Mouse (Mus musculus) heart, embryonic 15.5 days (tissue): ENCODE measurements around the gene Hoxa4. TPM values are rescaled to one million over a fixed set of nuclear protein-coding genes. Genes with fewer than 3 reads are reported as not detected.

Source experiments
- ATAC-seq: fragments of 200-750 bp; cut with Nextera tagmentation; replicated peaks from 2 replicates; pipeline ENCODE4 v1.8.0; 2017; ENCODE audit warnings: low read depth, moderate TSS enrichment; ENCODE audit not compliant: insufficient number of reproducible peaks, insufficient read depth, low FRiP score
- H3K27ac ChIP-seq: fragments of 300-500 bp; sonication (generic); 2 replicates; pipeline ENCODE4 v1.5.1; 2015; ENCODE audit warnings: mild to moderate bottlenecking, inconsistent platforms
- H3K27me3 ChIP-seq: fragments of 300-500 bp; sonication (generic); 2 replicates; pipeline ENCODE4 v1.6.1; 2015; ENCODE audit warnings: inconsistent platforms
- H3K36me3 ChIP-seq: fragments of 300-500 bp; sonication (generic); 2 replicates; pipeline ENCODE4 v1.6.1; 2015; ENCODE audit warnings: mild to moderate bottlenecking, inconsistent platforms
- H3K4me1 ChIP-seq: fragments of 300-500 bp; sonication (generic); replicated peaks from 2 replicates; pipeline ENCODE4 v1.6.1; 2015; ENCODE audit warnings: inconsistent platforms
- H3K4me2 ChIP-seq: fragments of 300-500 bp; sonication (generic); 2 replicates; pipeline ENCODE4 v1.6.1; 2015; ENCODE audit warnings: inconsistent platforms, mild to moderate bottlenecking, moderate library complexity
- H3K4me3 ChIP-seq: fragments of 300-500 bp; sonication (generic); 2 replicates; pipeline ENCODE4 v1.5.1; 2015; ENCODE audit warnings: mild to moderate bottlenecking, inconsistent platforms
- H3K9ac ChIP-seq: fragments of 300-500 bp; sonication (generic); 2 replicates; pipeline ENCODE4 v1.6.1; 2015; ENCODE audit warnings: mild to moderate bottlenecking, inconsistent platforms
- H3K9me3 ChIP-seq: fragments of 300-500 bp; sonication (generic); replicated peaks from 2 replicates; pipeline ENCODE4 v1.6.1; 2016; ENCODE audit warnings: inconsistent platforms
- WGBS: fragments of 180-500 bp; shearing (Covaris S2); methylation state at CpG from one replicate; pipeline ENCODE4 v1.1.7; 2015; ENCODE audit warnings: mixed read lengths; 5-methylcytosine and 5-hydroxymethylcytosine counted together
- polyA plus RNA-seq: library from polyadenylated mRNA; unstranded; fragments of >200 nt; fragmentation: Nextera tagmentation; extraction: Ambion mirVana; gene quantifications from 2 replicates; pipeline ENCODE4 v1.2.1, GENCODE M21; 2015

Hoxa4 gene
- polyA plus RNA-seq, 1 experiment from 2014 or later, result 0.43 TPM

- H3K27me3 ChIP-seq, result peaks cover 97% of the 10 kb centered on the region
- H3K9ac ChIP-seq, result no peak overlapping the region
- H3K9me3 ChIP-seq, result no peaks in the 10 kb centered on the region
- H3K4me3 ChIP-seq, result peak overlapping the region; percentile 31; the same call in 1 of the 2 replicates
- WGBS, result 26% methylated on average over 1 of the region's 1 CpGs
- no peaks in the 10 kb centered on the region for H3K36me3 ChIP-seq
- H3K4me2 ChIP-seq, result peak overlapping the region; percentile 47; the same call in 1 of the 2 replicates
- peaks cover 21% of the 10 kb centered on the region for H3K4me1 ChIP-seq
- ATAC-seq, result no peak
- peak overlapping the region; percentile 65; the same call in 1 of the 2 replicates for H3K27ac ChIP-seq
Observed at GRCm38 (mm10) chr6:52167176-52167575, 24.4 kb downstream of the Hoxa4 start.

GRCm38 (mm10) chr6:52166431-52167077 lies 25.0 kb downstream of the Hoxa4 start:
- peak overlapping the region; percentile 31; the same call in 1 of the 2 replicates for H3K4me3 ChIP-seq
- no peak overlapping the region for H3K9ac ChIP-seq
- no peaks in the 10 kb centered on the region for H3K36me3 ChIP-seq
- ATAC-seq, result no peak
- peak overlapping the region; percentile 65; the same call in 1 of the 2 replicates for H3K27ac ChIP-seq
- WGBS, result 18% methylated on average over 4 of the region's 4 CpGs
- H3K9me3 ChIP-seq, result no peaks in the 10 kb centered on the region
- H3K27me3 ChIP-seq, result peaks cover 97% of the 10 kb centered on the region
- peaks cover 20% of the 10 kb centered on the region for H3K4me1 ChIP-seq
- peak overlapping the region; percentile 51; the same call in 1 of the 2 replicates for H3K4me2 ChIP-seq

- peak overlapping the region; percentile 51 for H3K4me2 ChIP-seq
- 3% methylated on average over 28 of the region's 28 CpGs for WGBS
- peak overlapping the region; percentile 29 for H3K4me3 ChIP-seq
- H3K9me3 ChIP-seq, result no peaks in the 10 kb centered on the region
- H3K27me3 ChIP-seq, result peaks cover 96% of the 10 kb centered on the region
- no peak for ATAC-seq
- H3K36me3 ChIP-seq, result no peaks in the 10 kb centered on the region
- peaks cover 20% of the 10 kb centered on the region for H3K4me1 ChIP-seq
- 0 out of 2 replicates have a peak overlapping the region, but pooled peaks have one; percentile 25 for H3K9ac ChIP-seq
- peak overlapping the region; percentile 65 for H3K27ac ChIP-seq
Observed at GRCm38 (mm10) chr6:52165441-52166370, 25.8 kb downstream of the Hoxa4 start.

- Histone ChIP-seq H3K9ac (peak within 1 kb of the TSS; percentile 44; the same call in 1 of the 2 replicates), H3K9me3 (no peaks in the 10 kb centered on the region), H3K27me3 (peaks cover 96% of the 10 kb centered on the region), H3K4me3 (peak within 1 kb of the TSS; percentile 47), H3K4me1 (peaks cover 13% of the 10 kb centered on the region), H3K27ac (peak within 1 kb of the TSS; percentile 68), H3K4me2 (peak within 1 kb of the TSS; percentile 51), H3K36me3 (no peaks in the 10 kb centered on the region)
- no peak for ATAC-seq
- WGBS, result under 1% methylated on average over 25 of the region's 25 CpGs
Observed at GRCm38 (mm10) chr6:52164626-52165440, 26.7 kb downstream of the Hoxa4 start, which contains the start of gene Hoxa2. Gene Hoxa2, minus strand, starts transcription at chr6:52164831.

- Histone ChIP-seq H3K36me3 (no peaks in the 10 kb centered on the region), H3K27me3 (peaks cover 97% of the 10 kb centered on the region), H3K4me3 (peak overlapping the region; percentile 47), H3K9ac (peak overlapping the region; percentile 44; the same call in 1 of the 2 replicates), H3K4me1 (peaks cover 14% of the 10 kb centered on the region), H3K4me2 (peak overlapping the region; percentile 51), H3K27ac (peak overlapping the region; percentile 68), H3K9me3 (no peaks in the 10 kb centered on the region)
- ATAC-seq, result no peak
- 2% methylated on average over 39 of the region's 39 CpGs for WGBS
Observed at GRCm38 (mm10) chr6:52164051-52164625, 27.4 kb downstream of the Hoxa4 start.

GRCm38 (mm10) chr6:52163366-52164031 lies 28.1 kb downstream of the Hoxa4 start:
- Histone ChIP-seq H3K4me3 (peak overlapping the region; percentile 47), H3K9ac (no peak overlapping the region), H3K27ac (peak overlapping the region; percentile 68), H3K36me3 (no peaks in the 10 kb centered on the region), H3K9me3 (no peaks in the 10 kb centered on the region), H3K4me2 (peak overlapping the region; percentile 51), H3K27me3 (peaks cover 98% of the 10 kb centered on the region), H3K4me1 (peaks cover 18% of the 10 kb centered on the region)
- 13% methylated on average over 17 of the region's 17 CpGs for WGBS
- no peak for ATAC-seq

- Histone ChIP-seq H3K4me3 (peak overlapping the region; percentile 47), H3K9me3 (no peaks in the 10 kb centered on the region), H3K27ac (peak overlapping the region; percentile 68; the same call in 1 of the 2 replicates), H3K27me3 (peaks cover 98% of the 10 kb centered on the region), H3K36me3 (no peaks in the 10 kb centered on the region), H3K4me1 (peaks cover 25% of the 10 kb centered on the region), H3K9ac (peak overlapping the region; percentile 43; the same call in 1 of the 2 replicates), H3K4me2 (peak overlapping the region; percentile 51)
- WGBS, result 19% methylated on average over 14 of the region's 14 CpGs
- ATAC-seq, result no peak
Observed at GRCm38 (mm10) chr6:52162611-52163365, 28.8 kb downstream of the Hoxa4 start.

- H3K4me2 ChIP-seq, result peak overlapping the region; percentile 21; the same call in 1 of the 2 replicates
- peaks cover 26% of the 10 kb centered on the region for H3K4me1 ChIP-seq
- 26% methylated on average over 1 of the region's 1 CpGs for WGBS
- H3K36me3 ChIP-seq, result no peaks in the 10 kb centered on the region
- no peak overlapping the region for H3K4me3 ChIP-seq
- no peak overlapping the region for H3K27ac ChIP-seq
- peaks cover 98% of the 10 kb centered on the region for H3K27me3 ChIP-seq
- ATAC-seq, result no peak
- no peaks in the 10 kb centered on the region for H3K9me3 ChIP-seq
- H3K9ac ChIP-seq, result no peak overlapping the region
Observed at GRCm38 (mm10) chr6:52162093-52162380, 29.5 kb downstream of the Hoxa4 start.

- WGBS, result 25% methylated on average over 8 of the region's 8 CpGs
- Histone ChIP-seq H3K4me1 (peaks cover 28% of the 10 kb centered on the region), H3K4me2 (peak overlapping the region; percentile 97), H3K27ac (peak overlapping the region; percentile 79; the same call in 1 of the 2 replicates), H3K9ac (no peak overlapping the region), H3K4me3 (peak overlapping the region; percentile 75; the same call in 1 of the 2 replicates), H3K9me3 (no peaks in the 10 kb centered on the region), H3K36me3 (no peaks in the 10 kb centered on the region), H3K27me3 (peaks cover 98% of the 10 kb centered on the region)
- no peak for ATAC-seq
Observed at GRCm38 (mm10) chr6:52161336-52162092, 30.0 kb downstream of the Hoxa4 start.
